Mouse (Mus musculus): Measurements from ENCODE around the gene Vwf.

The Vwf gene

GRCm38 (mm10) chr6:125588241-125588640 lies 41.7 kb downstream of the Vwf start:
- DNase-seq (ENCODE audit: low spot score), result no peak

DNA sequence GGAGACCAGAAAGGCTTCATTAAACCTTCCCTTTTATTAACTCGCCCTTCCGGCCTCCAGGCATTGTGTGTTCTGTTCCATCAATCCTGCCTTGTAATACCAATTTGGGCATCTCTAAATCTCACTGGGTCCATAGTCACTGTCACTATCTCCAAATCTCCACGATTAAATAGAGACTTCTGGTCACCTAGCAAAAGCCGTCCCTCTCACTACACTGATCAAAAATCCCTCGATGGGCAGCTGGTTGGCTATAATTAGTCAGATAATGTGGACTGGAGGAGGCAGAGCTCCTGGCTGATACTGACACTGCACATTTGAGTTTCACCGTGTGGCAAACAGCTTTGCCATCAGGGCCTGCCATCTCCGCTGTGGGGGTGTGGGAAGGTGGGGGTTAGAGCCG lies 42.5 kb downstream of the Vwf start:
- no peak for DNase-seq (ENCODE audit: low spot score)

DNA sequence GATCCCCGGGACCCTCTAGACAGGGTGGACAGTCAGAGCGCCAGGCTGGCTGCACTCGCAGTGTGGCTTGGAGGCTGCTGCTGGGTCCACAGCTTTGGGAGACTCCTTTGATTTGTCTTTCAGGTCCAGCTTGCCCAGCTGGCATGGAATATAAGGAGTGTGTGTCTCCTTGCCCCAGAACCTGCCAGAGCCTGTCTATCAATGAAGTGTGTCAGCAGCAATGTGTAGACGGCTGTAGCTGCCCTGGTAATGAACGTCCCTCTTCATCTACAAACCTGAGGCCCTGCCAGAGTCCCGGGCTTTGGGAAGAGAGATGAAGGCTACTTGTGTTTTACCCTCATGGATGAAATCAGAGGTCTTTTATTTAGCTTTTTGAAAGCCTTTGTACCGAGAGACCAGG lies 43.5 kb downstream of the Vwf start:
- no peak for DNase-seq (ENCODE audit: low spot score)

DNA sequence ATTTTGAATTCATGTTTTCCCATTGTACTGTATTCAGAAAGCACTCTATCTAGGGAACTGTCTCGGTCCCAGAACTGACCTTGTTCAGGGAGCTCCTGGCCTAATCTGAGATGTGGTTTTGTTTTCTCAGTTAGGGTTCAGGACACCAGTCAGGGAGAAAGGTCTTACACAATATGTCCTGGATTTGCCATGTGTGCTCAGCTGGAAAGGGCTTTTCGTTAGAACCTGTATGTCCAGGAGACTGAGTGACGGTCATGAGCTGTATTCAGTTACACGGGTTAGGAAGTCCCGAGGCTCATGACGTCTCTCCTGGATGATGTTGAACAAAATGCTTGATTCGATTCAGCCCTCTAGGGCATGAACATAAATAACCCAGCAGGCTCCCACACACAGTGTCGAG lies 43.9 kb downstream of the Vwf start:
- no peak for DNase-seq (ENCODE audit: low spot score)

DNA sequence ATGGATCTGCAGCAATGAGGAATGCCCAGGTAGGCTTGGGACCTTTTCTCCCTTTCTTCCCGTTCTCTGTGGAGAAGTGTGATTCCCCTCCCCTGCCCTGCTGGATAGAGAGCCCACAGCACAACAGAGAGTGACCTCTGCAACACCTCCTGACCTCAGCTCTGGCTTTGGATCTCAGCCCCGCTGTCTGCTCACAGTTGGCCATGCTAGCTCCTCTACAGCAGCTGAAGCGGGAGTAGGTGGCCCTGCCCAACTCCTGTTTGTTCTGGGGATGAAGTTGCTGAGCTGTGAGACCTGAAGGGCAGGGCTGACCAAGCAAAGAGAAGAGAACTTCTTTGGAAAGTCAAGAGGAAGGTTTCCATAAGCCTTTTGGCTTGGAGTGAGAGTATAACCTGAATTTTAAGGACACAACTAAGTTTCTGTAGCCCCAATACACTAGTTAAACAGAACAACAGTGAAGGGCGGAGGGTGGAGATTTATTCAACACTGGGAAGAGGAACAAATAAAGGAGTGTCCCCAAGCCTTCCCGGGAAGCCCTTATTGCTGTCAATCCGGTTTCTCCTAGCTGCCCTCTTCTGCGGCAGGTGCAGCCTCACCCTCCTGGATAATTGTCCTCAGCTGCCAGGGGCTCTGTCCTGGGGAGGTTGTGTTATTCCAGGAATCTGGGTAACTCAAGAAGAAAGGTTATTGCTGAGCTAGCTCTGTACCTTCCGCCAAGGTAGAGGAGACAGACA lies 45.2 kb downstream of the Vwf start:
- no peak for DNase-seq (ENCODE audit: low spot score)

GRCm38 (mm10) chr6:125592536-125592935 lies 46.0 kb downstream of the Vwf start:
- no peak for DNase-seq (ENCODE audit: low spot score)

- DNase-seq (ENCODE audit: low spot score), result no peak
These were observed 47.7 kb downstream of the Vwf start for GRCm38 (mm10) chr6:125594311-125594710.

DNA sequence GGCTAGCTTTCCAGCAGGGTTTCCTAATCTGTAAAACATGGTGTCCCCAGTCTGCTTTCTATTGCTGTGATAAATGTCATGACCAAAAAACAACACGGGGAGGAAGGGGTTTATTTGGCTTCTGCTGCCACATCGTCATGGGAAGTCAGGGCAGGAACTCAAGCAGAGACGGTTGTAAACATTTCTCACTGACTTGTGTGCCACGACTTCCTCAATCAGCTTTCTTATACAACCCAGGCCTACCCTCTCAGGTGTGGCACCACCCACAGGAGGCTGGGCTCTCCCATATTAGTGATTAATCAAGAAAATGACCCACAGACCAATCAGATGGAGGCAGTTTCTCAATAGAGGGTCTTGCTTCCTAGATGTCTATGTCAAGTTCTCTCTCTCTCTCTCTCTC lies 48.3 kb downstream of the Vwf start:
- DNase-seq (ENCODE audit: low spot score), result no peak

- no peak for DNase-seq (ENCODE audit: low spot score)
These were observed 50.2 kb downstream of the Vwf start for GRCm38 (mm10) chr6:125596701-125597318.

DNA sequence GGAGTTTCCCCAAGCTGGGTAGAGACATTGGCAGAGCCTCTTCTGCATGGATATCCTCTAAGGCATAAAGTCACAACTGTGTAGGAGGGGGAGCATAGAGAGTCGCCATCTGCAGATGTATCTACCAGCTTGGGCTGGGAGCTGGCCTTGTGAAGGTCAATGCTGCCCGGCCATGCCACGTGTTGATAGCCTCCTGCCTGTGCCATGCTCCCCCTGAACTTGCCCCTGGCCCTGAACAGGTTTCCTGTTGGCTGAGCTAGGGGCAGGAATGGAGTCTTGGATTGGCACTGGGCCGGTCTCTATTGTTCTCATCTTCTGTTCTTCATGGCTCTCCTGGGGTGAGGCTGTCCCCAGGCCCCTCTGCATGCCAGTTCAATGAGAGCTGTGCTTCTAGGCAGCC lies 51.1 kb downstream of the Vwf start:
- no peak for DNase-seq (ENCODE audit: low spot score)

DNA sequence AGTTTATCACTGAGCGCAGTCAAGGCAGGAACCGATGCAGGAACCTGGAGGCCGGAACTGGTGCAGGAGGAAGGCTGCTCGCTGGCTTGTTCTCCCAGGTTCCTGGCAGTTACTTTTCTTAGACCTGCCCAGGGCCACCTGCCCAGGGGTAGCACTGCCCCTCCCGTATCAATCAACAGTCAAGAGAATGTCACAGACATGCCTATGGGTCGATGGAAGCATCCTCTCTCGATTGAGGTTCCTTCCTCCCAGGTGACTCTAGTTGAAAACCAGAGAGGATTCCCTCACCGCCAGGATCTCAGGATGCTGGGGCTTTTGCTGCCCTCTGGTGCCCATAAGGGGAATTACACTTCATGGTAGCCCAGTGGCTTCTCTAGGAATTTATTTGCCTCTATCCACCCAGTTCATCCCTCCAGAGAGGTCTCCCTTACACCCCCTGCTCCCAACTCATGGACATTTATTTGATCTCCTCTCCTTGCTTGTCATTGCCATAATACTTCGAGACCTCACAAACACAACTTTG lies 53.5 kb downstream of the Vwf start:
- DNase-seq (ENCODE audit: low spot score), result peak; percentile 74

- DNase-seq (ENCODE audit: low spot score), result no peak
These were observed 54.1 kb downstream of the Vwf start for GRCm38 (mm10) chr6:125600669-125601068.

DNA sequence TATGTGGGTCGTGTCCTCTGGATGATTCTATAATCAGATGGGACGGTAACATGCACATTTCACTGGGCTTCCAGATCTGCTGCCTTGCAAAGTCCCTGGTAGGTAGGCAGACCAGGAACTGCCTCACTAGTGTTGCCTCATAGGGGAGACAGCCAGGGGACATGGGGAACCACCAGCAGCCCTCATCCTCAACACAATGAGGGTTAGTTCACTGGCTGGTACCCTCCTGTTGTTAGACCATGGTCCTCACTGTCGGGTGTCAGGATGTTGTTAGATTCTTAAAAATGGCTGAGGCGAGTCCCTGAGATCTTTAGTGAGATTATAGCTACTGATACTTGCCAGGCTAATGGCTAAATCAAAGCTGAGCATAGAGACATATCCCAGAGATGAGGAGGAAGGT lies 54.6 kb downstream of the Vwf start:
- DNase-seq (ENCODE audit: low spot score), result no peak

GRCm38 (mm10) chr6:125601748-125602147 lies 55.2 kb downstream of the Vwf start:
- no peak for DNase-seq (ENCODE audit: low spot score)

- DNase-seq (ENCODE audit: low spot score), result no peak
These were observed 55.8 kb downstream of the Vwf start for GRCm38 (mm10) chr6:125602354-125602753.

DNA sequence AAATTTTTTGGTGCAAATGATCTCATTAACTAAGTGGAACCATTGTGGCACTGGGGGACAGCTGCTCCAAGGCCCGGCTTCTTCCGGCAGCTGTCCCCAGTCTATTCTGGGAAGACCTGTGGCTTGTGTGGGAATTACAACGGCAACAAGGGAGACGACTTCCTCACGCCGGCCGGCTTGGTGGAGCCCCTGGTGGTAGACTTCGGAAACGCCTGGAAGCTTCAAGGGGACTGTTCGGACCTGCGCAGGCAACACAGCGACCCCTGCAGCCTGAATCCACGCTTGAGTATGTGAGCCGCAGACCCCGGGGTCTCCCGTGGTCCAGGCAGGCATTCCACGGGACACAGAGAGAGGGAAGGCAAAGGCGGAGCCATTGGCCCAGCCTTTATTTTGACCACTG lies 56.7 kb downstream of the Vwf start:
- peak; percentile 88 for DNase-seq (ENCODE audit: low spot score)

GRCm38 (mm10) chr6:125603678-125604462 lies 57.3 kb downstream of the Vwf start:
- DNase-seq (ENCODE audit: low spot score), result no peak

- peak; percentile 75 for DNase-seq (ENCODE audit: low spot score)
These were observed 58.1 kb downstream of the Vwf start for GRCm38 (mm10) chr6:125604463-125605191.

GRCm38 (mm10) chr6:125609025-125609424 lies 62.5 kb downstream of the Vwf start:
- no peak for DNase-seq (ENCODE audit: low spot score)

GRCm38 (mm10) chr6:125617855-125618254 lies 71.3 kb downstream of the Vwf start:
- DNase-seq (ENCODE audit: low spot score), result no peak

GRCm38 (mm10) chr6:125620764-125621163 lies 74.2 kb downstream of the Vwf start:
- no peak for DNase-seq (ENCODE audit: low spot score)

- no peak for DNase-seq (ENCODE audit: low spot score)
These were observed 75.9 kb downstream of the Vwf start for GRCm38 (mm10) chr6:125622434-125622833.
